Mouse (Mus musculus): ENCODE measurements around the gene Stum. TPM values are rescaled to one million over a fixed set of nuclear protein-coding genes. Genes with fewer than 3 reads are reported as not detected.

The Stum gene
- polyA plus RNA-seq, 1 experiment = 14.8 TPM

- Histone ChIP-seq H3K4me1 (ENCODE audit: control insufficient read depth, insufficient read depth, insufficient read length, low read length) (peaks cover 15% of the 10 kb centered on the region), H3K4me3 (ENCODE audit: low read depth, low read length) (no peak overlapping the region), H3K27me3 (ENCODE audit: control insufficient read depth, insufficient read depth, low read length) (no peaks in the 10 kb centered on the region), H3K27ac (ENCODE audit: insufficient read depth, low read depth, low read length) (no peak overlapping the region), H3K36me3 (ENCODE audit: control insufficient read depth, insufficient read depth, low read length) (no peaks in the 10 kb centered on the region)
- WGBS = 86% methylated on average over 6 of the region's 6 CpGs
- TF ChIP-seq CTCF (IDR thresholded peaks at IDR 0.05; ENCODE audit: extremely low read depth, insufficient read length, insufficient replicate concordance, low read depth, low read length) (no peak), POLR2A (IDR thresholded peaks at IDR 0.05; ENCODE audit: low read depth, low read length) (no peak)
Measured at GRCm38 (mm10) chr1:180426405-180426804, 56.9 kb downstream of the Stum start.

- Histone ChIP-seq H3K27me3 (ENCODE audit: control insufficient read depth, insufficient read depth, low read length) (no peaks in the 10 kb centered on the region), H3K36me3 (ENCODE audit: control insufficient read depth, insufficient read depth, low read length) (0 out of 2 replicates have a peak, but pooled peaks cover 2% of the 10 kb centered on the region)
- WGBS = 57% methylated on average over 3 of the region's 3 CpGs
Measured at GRCm38 (mm10) chr1:180423931-180424330, 59.4 kb downstream of the Stum start.

GRCm38 (mm10) chr1:180423008-180423639 is 60.2 kb downstream of the Stum start:
- no peaks in the 10 kb centered on the region for H3K27me3 ChIP-seq (ENCODE audit: control insufficient read depth, insufficient read depth, low read length)
- 0 out of 2 replicates have a peak, but pooled peaks cover 2% of the 10 kb centered on the region for H3K36me3 ChIP-seq (ENCODE audit: control insufficient read depth, insufficient read depth, low read length)
- peaks cover 15% of the 10 kb centered on the region for H3K4me1 ChIP-seq (ENCODE audit: control insufficient read depth, insufficient read depth, insufficient read length, low read length)
- TF ChIP-seq CTCF (IDR thresholded peaks at IDR 0.05; ENCODE audit: extremely low read depth, insufficient read length, insufficient replicate concordance, low read depth, low read length) = no peak
- TF ChIP-seq POLR2A (IDR thresholded peaks at IDR 0.05; ENCODE audit: low read depth, low read length) = no peak
- H3K27ac ChIP-seq (ENCODE audit: insufficient read depth, low read depth, low read length) = peak overlapping the region; percentile 2; the same call in 1 of the 2 replicates
- WGBS = 19% methylated on average over 16 of the region's 16 CpGs
- no peak overlapping the region for H3K4me3 ChIP-seq (ENCODE audit: low read depth, low read length)

More at GRCm38 (mm10) chr1:180423931-180424330, 59.4 kb downstream of the Stum start:
- Histone ChIP-seq H3K27ac (ENCODE audit: insufficient read depth, low read depth, low read length) (no peak overlapping the region), H3K4me3 (ENCODE audit: low read depth, low read length) (no peak overlapping the region), H3K4me1 (ENCODE audit: control insufficient read depth, insufficient read depth, insufficient read length, low read length) (peaks cover 15% of the 10 kb centered on the region)
- TF ChIP-seq POLR2A (IDR thresholded peaks at IDR 0.05; ENCODE audit: low read depth, low read length) (no peak), CTCF (IDR thresholded peaks at IDR 0.05; ENCODE audit: extremely low read depth, insufficient read length, insufficient replicate concordance, low read depth, low read length) (no peak)

GRCm38 (mm10) chr1:180422076-180422828 is 61.1 kb downstream of the Stum start:
- peak overlapping the region; percentile 2; the same call in 1 of the 2 replicates for H3K27ac ChIP-seq (ENCODE audit: insufficient read depth, low read depth, low read length)
- no peak overlapping the region for H3K4me3 ChIP-seq (ENCODE audit: low read depth, low read length)
- peaks cover 15% of the 10 kb centered on the region for H3K4me1 ChIP-seq (ENCODE audit: control insufficient read depth, insufficient read depth, insufficient read length, low read length)
- H3K36me3 ChIP-seq (ENCODE audit: control insufficient read depth, insufficient read depth, low read length) = 0 out of 2 replicates have a peak, but pooled peaks cover 2% of the 10 kb centered on the region
- H3K27me3 ChIP-seq (ENCODE audit: control insufficient read depth, insufficient read depth, low read length) = no peaks in the 10 kb centered on the region
- 23% methylated on average over 11 of the region's 11 CpGs for WGBS
- TF ChIP-seq CTCF (IDR thresholded peaks at IDR 0.05; ENCODE audit: extremely low read depth, insufficient read length, insufficient replicate concordance, low read depth, low read length) (peak; percentile 85; the same call in 1 of the 2 replicates), POLR2A (IDR thresholded peaks at IDR 0.05; ENCODE audit: low read depth, low read length) (no peak)

GRCm38 (mm10) chr1:180421165-180421909 is 62.0 kb downstream of the Stum start:
- H3K27ac ChIP-seq (ENCODE audit: insufficient read depth, low read depth, low read length) = no peak overlapping the region
- 84% methylated on average over 25 of the region's 25 CpGs for WGBS
- no peak overlapping the region for H3K4me3 ChIP-seq (ENCODE audit: low read depth, low read length)
- H3K36me3 ChIP-seq (ENCODE audit: control insufficient read depth, insufficient read depth, low read length) = 0 out of 2 replicates have a peak, but pooled peaks cover 2% of the 10 kb centered on the region
- TF ChIP-seq POLR2A (IDR thresholded peaks at IDR 0.05; ENCODE audit: low read depth, low read length) (no peak), CTCF (IDR thresholded peaks at IDR 0.05; ENCODE audit: extremely low read depth, insufficient read length, insufficient replicate concordance, low read depth, low read length) (no peak)
- H3K27me3 ChIP-seq (ENCODE audit: control insufficient read depth, insufficient read depth, low read length) = no peaks in the 10 kb centered on the region
- H3K4me1 ChIP-seq (ENCODE audit: control insufficient read depth, insufficient read depth, insufficient read length, low read length) = peaks cover 15% of the 10 kb centered on the region

GRCm38 (mm10) chr1:180420496-180421164 is 62.7 kb downstream of the Stum start:
- WGBS = 86% methylated on average over 8 of the region's 8 CpGs
- TF ChIP-seq POLR2A (IDR thresholded peaks at IDR 0.05; ENCODE audit: low read depth, low read length) = no peak
- no peak for TF ChIP-seq CTCF (IDR thresholded peaks at IDR 0.05; ENCODE audit: extremely low read depth, insufficient read length, insufficient replicate concordance, low read depth, low read length)
- H3K36me3 ChIP-seq (ENCODE audit: control insufficient read depth, insufficient read depth, low read length) = 0 out of 2 replicates have a peak, but pooled peaks cover 2% of the 10 kb centered on the region
- H3K27ac ChIP-seq (ENCODE audit: insufficient read depth, low read depth, low read length) = no peak overlapping the region
- H3K4me1 ChIP-seq (ENCODE audit: control insufficient read depth, insufficient read depth, insufficient read length, low read length) = peaks cover 15% of the 10 kb centered on the region
- H3K4me3 ChIP-seq (ENCODE audit: low read depth, low read length) = no peak overlapping the region
- H3K27me3 ChIP-seq (ENCODE audit: control insufficient read depth, insufficient read depth, low read length) = no peaks in the 10 kb centered on the region

Data from small intestine, adult 2 months (tissue).